Mouse (Mus musculus): Measurements from ENCODE around the gene Slc25a13. TPM values are rescaled to one million over a fixed set of nuclear protein-coding genes. Genes with fewer than 3 reads are reported as not detected.

Gene Slc25a13
- polyA plus RNA-seq, 1 experiment from 2014 or later = 6.9 TPM

DNA sequence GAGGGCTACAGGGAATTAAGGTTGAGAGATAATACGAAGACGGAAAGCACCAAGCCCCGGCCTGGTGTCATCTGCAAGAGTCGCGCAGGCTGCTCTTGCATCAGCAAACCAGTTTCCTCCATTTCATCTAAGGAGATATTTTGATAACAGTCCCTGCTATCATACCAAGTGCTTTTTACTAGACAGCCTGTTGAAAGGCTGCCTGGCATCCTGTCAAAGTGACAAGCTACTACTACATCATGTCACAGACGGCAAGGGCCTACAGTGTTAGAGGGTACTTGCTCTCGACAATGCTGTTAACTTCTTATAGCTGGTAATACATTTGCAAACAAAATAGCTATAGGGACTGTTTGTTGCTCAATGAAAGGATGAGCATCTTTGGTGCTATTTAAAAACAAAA is 145.9 kb downstream of the Slc25a13 start:
- no peaks in the 10 kb centered on the region for H3K36me3 ChIP-seq (ENCODE audit: control insufficient read depth, insufficient read depth, low read length)
- no peak overlapping the region for H3K4me2 ChIP-seq (ENCODE audit: low read length)
- no peaks in the 10 kb centered on the region for H3K27me3 ChIP-seq (ENCODE audit: control insufficient read depth, insufficient read depth, low read length)
- H3K4me1 ChIP-seq (ENCODE audit: control insufficient read depth, insufficient read depth, low read length) = no peaks in the 10 kb centered on the region
- H3K4me3 ChIP-seq (replicated peaks; ENCODE audit: low read depth, low read length) = no peak overlapping the region
- DNase-seq (no peak), ATAC-seq (ENCODE audit: low FRiP score, low TSS enrichment) (no peak)
- no peaks in the 10 kb centered on the region for H3K9me3 ChIP-seq (ENCODE audit: control insufficient read depth, low read length)
- H3K27ac ChIP-seq (replicated peaks; ENCODE audit: low read depth, low read length) = no peak overlapping the region
- no peak overlapping the region for H3K9ac ChIP-seq (replicated peaks; ENCODE audit: low read length)
- 77% methylated on average over 7 of the region's 7 CpGs for WGBS

DNA sequence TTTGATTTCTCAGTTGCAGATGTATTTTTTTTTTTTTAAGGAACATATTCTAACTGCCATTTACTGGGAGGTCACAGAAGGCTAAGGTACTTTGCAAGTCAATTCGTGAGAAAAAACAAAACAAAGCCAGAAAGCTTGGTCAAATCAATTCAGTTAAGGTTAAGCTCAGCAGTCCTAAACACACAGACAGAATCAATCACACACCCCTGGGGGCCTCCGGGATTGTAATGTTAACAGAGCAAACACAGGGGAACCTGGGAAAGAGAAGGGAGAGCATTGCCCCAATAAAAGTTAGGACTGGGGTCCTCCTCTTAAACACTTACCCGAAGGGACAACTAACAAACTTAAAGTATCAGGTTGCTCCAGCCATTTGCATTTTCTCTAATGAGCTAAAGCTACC is 147.0 kb downstream of the Slc25a13 start:
- H3K27me3 ChIP-seq (ENCODE audit: control insufficient read depth, insufficient read depth, low read length) = no peaks in the 10 kb centered on the region
- no peak overlapping the region for H3K27ac ChIP-seq (replicated peaks; ENCODE audit: low read depth, low read length)
- no peak overlapping the region for H3K4me3 ChIP-seq (replicated peaks; ENCODE audit: low read depth, low read length)
- ATAC-seq (ENCODE audit: low FRiP score, low TSS enrichment) (no peak), DNase-seq (no peak)
- H3K9ac ChIP-seq (replicated peaks; ENCODE audit: low read length) = no peak overlapping the region
- WGBS = 7% methylated on average over 3 of the region's 3 CpGs
- no peaks in the 10 kb centered on the region for H3K36me3 ChIP-seq (ENCODE audit: control insufficient read depth, insufficient read depth, low read length)
- H3K9me3 ChIP-seq (ENCODE audit: control insufficient read depth, low read length) = no peaks in the 10 kb centered on the region
- no peaks in the 10 kb centered on the region for H3K4me1 ChIP-seq (ENCODE audit: control insufficient read depth, insufficient read depth, low read length)
- H3K4me2 ChIP-seq (ENCODE audit: low read length) = no peak overlapping the region

DNA sequence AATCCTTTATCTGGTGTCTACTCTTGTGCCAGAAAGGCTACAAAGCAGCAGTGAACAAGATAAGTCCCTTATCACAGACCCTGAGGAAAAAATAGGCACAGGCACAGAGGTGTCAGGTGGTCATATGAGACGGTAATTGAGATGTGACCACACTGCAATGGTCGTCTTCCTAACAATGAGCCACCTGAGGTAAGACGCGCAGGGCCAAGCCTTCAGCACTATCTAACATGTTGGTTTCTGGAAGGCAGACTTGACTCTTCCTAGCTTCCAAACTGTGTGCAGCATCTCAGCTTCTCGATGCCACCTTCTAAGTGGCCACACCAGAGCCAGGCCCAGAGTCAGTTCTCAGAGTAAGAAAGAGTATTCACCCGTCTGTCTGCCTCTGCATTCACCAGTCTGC is 149.8 kb downstream of the Slc25a13 start:
- 89% methylated on average over 6 of the region's 6 CpGs for WGBS
- no peaks in the 10 kb centered on the region for H3K36me3 ChIP-seq (ENCODE audit: control insufficient read depth, insufficient read depth, low read length)
- ATAC-seq (ENCODE audit: low FRiP score, low TSS enrichment) = no peak
- no peak overlapping the region for H3K27ac ChIP-seq (replicated peaks; ENCODE audit: low read depth, low read length)
- H3K4me1 ChIP-seq (ENCODE audit: control insufficient read depth, insufficient read depth, low read length) = no peaks in the 10 kb centered on the region
- DNase-seq = no peak
- no peak overlapping the region for H3K9ac ChIP-seq (replicated peaks; ENCODE audit: low read length)
- no peak overlapping the region for H3K4me2 ChIP-seq (ENCODE audit: low read length)
- H3K27me3 ChIP-seq (ENCODE audit: control insufficient read depth, insufficient read depth, low read length) = no peaks in the 10 kb centered on the region
- H3K4me3 ChIP-seq (replicated peaks; ENCODE audit: low read depth, low read length) = no peak overlapping the region
- no peaks in the 10 kb centered on the region for H3K9me3 ChIP-seq (ENCODE audit: control insufficient read depth, low read length)

DNA sequence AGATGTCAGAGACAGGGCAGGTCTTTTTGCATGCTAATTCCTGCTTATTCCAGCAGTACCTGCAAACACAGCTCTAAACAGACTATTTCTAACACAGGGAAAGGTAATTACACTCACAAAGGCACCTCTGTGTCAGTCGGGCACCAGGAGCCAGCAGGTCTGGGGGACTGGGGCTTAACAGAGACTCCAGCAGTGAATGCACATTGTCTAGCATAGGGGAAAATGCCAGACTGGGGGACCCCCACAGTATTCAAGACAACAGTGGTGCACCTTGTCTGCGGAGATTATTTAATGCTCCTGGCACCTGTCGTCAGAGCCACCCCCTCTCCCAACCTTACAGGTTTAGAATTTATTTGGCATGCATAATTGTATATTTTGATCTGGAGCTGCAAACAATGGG is 158.4 kb downstream of the Slc25a13 start:
- no peaks in the 10 kb centered on the region for H3K36me3 ChIP-seq (ENCODE audit: control insufficient read depth, insufficient read depth, low read length)
- DNase-seq (peak; percentile 20), ATAC-seq (ENCODE audit: low FRiP score, low TSS enrichment) (peak; percentile 42; the same call in 1 of the 2 replicates)
- no peak overlapping the region for H3K9ac ChIP-seq (replicated peaks; ENCODE audit: low read length)
- H3K27me3 ChIP-seq (ENCODE audit: control insufficient read depth, insufficient read depth, low read length) = no peaks in the 10 kb centered on the region
- no peak overlapping the region for H3K27ac ChIP-seq (replicated peaks; ENCODE audit: low read depth, low read length)
- no peaks in the 10 kb centered on the region for H3K9me3 ChIP-seq (ENCODE audit: control insufficient read depth, low read length)
- H3K4me2 ChIP-seq (ENCODE audit: low read length) = no peak overlapping the region
- H3K4me1 ChIP-seq (ENCODE audit: control insufficient read depth, insufficient read depth, low read length) = peaks cover 13% of the 10 kb centered on the region; the same call in 1 of the 2 replicates
- WGBS = 6% methylated on average over 3 of the region's 3 CpGs
- H3K4me3 ChIP-seq (replicated peaks; ENCODE audit: low read depth, low read length) = no peak overlapping the region

DNA sequence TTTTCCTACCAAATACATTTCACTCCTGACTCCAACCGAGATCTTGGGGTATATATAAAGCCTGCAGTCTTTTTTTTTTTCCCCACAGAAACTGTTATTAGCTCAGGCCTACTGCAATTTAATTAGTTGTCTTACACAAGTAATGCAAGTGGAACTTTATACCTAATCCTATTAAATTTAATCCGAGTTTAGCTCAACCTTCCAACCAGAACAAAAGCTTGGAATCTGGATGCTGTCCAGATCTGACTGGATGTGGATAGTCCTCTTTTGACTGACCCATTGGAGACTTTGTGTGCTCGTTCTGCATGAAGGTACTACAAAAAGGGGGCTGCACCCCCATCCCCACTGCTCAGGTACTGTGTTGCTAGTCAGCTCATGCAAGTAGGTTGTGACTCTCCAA is 163.0 kb downstream of the Slc25a13 start:
- H3K36me3 ChIP-seq (ENCODE audit: control insufficient read depth, insufficient read depth, low read length) = no peaks in the 10 kb centered on the region
- peaks cover 12% of the 10 kb centered on the region; the same call in 1 of the 2 replicates for H3K4me1 ChIP-seq (ENCODE audit: control insufficient read depth, insufficient read depth, low read length)
- H3K27me3 ChIP-seq (ENCODE audit: control insufficient read depth, insufficient read depth, low read length) = no peaks in the 10 kb centered on the region
- no peak overlapping the region for H3K4me2 ChIP-seq (ENCODE audit: low read length)
- no peak overlapping the region for H3K4me3 ChIP-seq (replicated peaks; ENCODE audit: low read depth, low read length)
- DNase-seq (peak; percentile 47), ATAC-seq (ENCODE audit: low FRiP score, low TSS enrichment) (no peak)
- H3K9ac ChIP-seq (replicated peaks; ENCODE audit: low read length) = no peak overlapping the region
- WGBS = 10% methylated on average over 3 of the region's 3 CpGs
- H3K27ac ChIP-seq (replicated peaks; ENCODE audit: low read depth, low read length) = no peak overlapping the region
- H3K9me3 ChIP-seq (ENCODE audit: control insufficient read depth, low read length) = no peaks in the 10 kb centered on the region

DNA sequence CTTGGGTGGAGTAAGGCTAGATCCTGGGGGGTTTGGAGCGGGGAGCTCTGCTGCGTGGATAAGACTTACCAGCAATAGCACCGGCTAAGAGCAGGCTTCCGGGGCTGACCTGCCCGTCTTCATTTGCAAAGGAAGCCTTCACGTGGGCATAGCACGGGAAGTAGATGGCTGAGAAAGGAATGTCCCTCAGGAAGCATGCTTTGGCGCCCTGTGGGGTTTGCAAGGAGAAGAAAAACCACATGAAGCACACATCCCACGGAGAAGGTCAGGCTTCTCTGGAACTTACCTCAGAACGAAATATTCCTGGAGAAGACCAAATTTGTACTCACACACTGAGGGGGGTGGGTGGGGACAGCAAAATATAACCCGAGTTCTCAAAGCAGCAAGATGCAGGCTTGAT is 164.3 kb downstream of the Slc25a13 start:
- H3K9ac ChIP-seq (replicated peaks; ENCODE audit: low read length) = no peak overlapping the region
- ATAC-seq (ENCODE audit: low FRiP score, low TSS enrichment) (no peak), DNase-seq (no peak)
- no peak overlapping the region for H3K4me3 ChIP-seq (replicated peaks; ENCODE audit: low read depth, low read length)
- H3K27me3 ChIP-seq (ENCODE audit: control insufficient read depth, insufficient read depth, low read length) = no peaks in the 10 kb centered on the region
- peaks cover 6% of the 10 kb centered on the region; the same call in 1 of the 2 replicates for H3K4me1 ChIP-seq (ENCODE audit: control insufficient read depth, insufficient read depth, low read length)
- no peak overlapping the region for H3K27ac ChIP-seq (replicated peaks; ENCODE audit: low read depth, low read length)
- H3K4me2 ChIP-seq (ENCODE audit: low read length) = no peak overlapping the region
- H3K36me3 ChIP-seq (ENCODE audit: control insufficient read depth, insufficient read depth, low read length) = no peaks in the 10 kb centered on the region
- 80% methylated on average over 11 of the region's 11 CpGs for WGBS
- no peaks in the 10 kb centered on the region for H3K9me3 ChIP-seq (ENCODE audit: control insufficient read depth, low read length)

DNA sequence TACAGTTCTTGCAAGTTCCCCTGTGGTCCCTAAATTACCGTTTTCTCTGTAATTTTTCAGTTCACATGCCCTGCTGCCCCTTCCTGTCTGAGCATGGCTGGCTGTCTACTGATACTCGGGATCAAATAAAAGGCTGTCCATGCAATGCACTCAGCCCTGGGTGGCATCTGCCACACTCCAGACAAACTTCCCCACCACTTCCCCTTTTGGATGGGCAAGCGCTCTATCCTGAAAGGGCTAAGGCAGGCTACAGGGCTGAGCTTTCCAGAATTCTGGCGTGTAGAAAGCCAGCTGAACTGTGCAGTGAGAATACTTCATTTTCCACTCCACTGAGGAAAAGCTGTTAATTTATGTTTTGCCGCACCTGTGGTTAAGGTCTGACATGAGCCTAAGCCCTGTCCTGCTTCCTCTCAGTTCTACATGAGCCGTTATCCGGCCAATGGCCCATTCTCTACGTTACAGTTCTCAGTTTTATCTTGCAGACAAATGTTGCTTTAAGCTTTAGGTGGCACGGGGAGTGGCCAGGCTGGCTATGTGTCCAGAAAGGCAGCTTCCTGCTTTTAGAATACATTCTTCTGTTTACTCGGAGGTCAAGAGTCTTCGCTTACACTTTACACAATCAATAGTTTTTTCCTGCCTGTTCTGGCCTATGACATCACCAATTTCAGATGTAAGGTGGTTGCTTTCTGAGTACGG is 170.1 kb downstream of the Slc25a13 start:
- WGBS = 89% methylated on average over 12 of the region's 12 CpGs
- no peaks in the 10 kb centered on the region for H3K4me1 ChIP-seq (ENCODE audit: control insufficient read depth, insufficient read depth, low read length)
- no peak for DNase-seq
- H3K4me2 ChIP-seq (ENCODE audit: low read length) = no peak overlapping the region
- no peak overlapping the region for H3K9ac ChIP-seq (replicated peaks; ENCODE audit: low read length)
- H3K4me3 ChIP-seq (replicated peaks; ENCODE audit: low read depth, low read length) = no peak overlapping the region
- no peaks in the 10 kb centered on the region for H3K36me3 ChIP-seq (ENCODE audit: control insufficient read depth, insufficient read depth, low read length)
- H3K9me3 ChIP-seq (ENCODE audit: control insufficient read depth, low read length) = no peaks in the 10 kb centered on the region
- ATAC-seq (ENCODE audit: low FRiP score, low TSS enrichment) = no peak
- no peaks in the 10 kb centered on the region for H3K27me3 ChIP-seq (ENCODE audit: control insufficient read depth, insufficient read depth, low read length)
- H3K27ac ChIP-seq (replicated peaks; ENCODE audit: low read depth, low read length) = no peak overlapping the region

DNA sequence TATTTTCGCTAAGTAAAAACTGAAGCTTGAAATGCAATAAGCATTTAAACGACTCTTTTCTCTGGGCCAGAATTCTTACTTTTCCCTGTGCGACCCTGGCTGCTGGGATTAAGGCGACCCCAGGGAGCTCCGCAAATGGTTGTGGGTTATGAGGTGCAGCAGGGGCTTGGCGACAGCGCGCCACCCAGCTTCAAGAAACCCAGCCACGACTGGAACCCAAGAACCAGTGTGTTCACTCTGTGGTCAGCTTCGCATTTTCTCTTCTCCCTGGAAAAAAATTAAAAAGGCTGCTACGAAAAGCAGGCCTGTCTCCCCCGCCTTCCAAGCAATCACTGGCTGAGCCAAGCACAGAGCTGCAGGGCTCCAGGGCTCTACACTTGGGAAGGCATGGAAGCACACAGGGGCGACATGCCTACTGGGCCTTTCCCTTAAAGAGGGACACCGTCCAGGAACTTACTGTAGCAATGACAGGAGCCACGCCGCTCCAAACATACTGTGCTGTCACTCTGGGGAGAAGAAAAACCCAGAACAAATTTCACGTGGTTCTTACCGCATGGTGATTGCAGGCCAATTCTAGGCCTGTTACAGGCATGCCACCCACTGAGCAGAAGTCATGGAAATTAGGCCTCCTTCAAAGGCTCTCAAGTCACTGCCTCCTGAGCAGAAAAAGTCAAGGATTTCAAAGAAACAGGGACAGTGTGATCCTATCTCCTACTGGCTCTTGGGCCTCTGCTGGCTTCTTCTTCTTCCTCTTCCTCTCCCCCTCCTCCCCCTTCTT is 178.0 kb downstream of the Slc25a13 start:
- H3K9ac ChIP-seq (replicated peaks; ENCODE audit: low read length) = no peak overlapping the region
- no peak overlapping the region for H3K4me2 ChIP-seq (ENCODE audit: low read length)
- DNase-seq = peak; percentile 30
- H3K4me1 ChIP-seq (ENCODE audit: control insufficient read depth, insufficient read depth, low read length) = peaks cover 7% of the 10 kb centered on the region; the same call in 1 of the 2 replicates
- no peak for ATAC-seq (ENCODE audit: low FRiP score, low TSS enrichment)
- WGBS = 30% methylated on average over 18 of the region's 18 CpGs
- no peaks in the 10 kb centered on the region for H3K9me3 ChIP-seq (ENCODE audit: control insufficient read depth, low read length)
- no peaks in the 10 kb centered on the region for H3K27me3 ChIP-seq (ENCODE audit: control insufficient read depth, insufficient read depth, low read length)
- H3K27ac ChIP-seq (replicated peaks; ENCODE audit: low read depth, low read length) = no peak overlapping the region
- H3K4me3 ChIP-seq (replicated peaks; ENCODE audit: low read depth, low read length) = no peak overlapping the region
- H3K36me3 ChIP-seq (ENCODE audit: control insufficient read depth, insufficient read depth, low read length) = no peaks in the 10 kb centered on the region

DNA sequence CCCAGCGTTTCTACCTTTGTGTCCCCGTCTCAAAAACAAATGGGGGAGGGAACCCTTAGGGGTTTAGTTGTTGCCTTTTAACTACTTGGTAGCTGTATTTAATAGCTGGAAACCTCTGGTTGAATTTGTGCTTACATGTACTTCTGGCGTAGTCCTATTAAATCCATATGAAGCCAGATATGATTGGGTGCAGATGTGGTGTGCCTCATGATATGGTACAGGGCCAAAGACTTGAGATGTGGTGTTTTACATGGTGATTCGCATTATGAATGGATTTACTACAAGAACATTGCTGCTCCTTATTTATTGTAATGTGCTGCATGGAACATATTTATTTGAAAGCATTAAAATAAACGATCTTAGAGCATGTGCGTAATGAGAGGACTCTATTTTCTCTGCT is 189.3 kb downstream of the Slc25a13 start:
- H3K9me3 ChIP-seq (ENCODE audit: control insufficient read depth, low read length) = no peaks in the 10 kb centered on the region
- H3K9ac ChIP-seq (replicated peaks; ENCODE audit: low read length) = no peak overlapping the region
- H3K36me3 ChIP-seq (ENCODE audit: control insufficient read depth, insufficient read depth, low read length) = no peaks in the 10 kb centered on the region
- H3K27ac ChIP-seq (replicated peaks; ENCODE audit: low read depth, low read length) = no peak overlapping the region
- no peak overlapping the region for H3K4me3 ChIP-seq (replicated peaks; ENCODE audit: low read depth, low read length)
- no peaks in the 10 kb centered on the region for H3K27me3 ChIP-seq (ENCODE audit: control insufficient read depth, insufficient read depth, low read length)
- H3K4me1 ChIP-seq (ENCODE audit: control insufficient read depth, insufficient read depth, low read length) = no peaks in the 10 kb centered on the region
- no peak for ATAC-seq (ENCODE audit: low FRiP score, low TSS enrichment)
- DNase-seq = no peak
- WGBS = 95% methylated on average over 6 of the region's 6 CpGs
- H3K4me2 ChIP-seq (ENCODE audit: low read length) = no peak overlapping the region

Data from midbrain, embryonic 14.5 days (tissue).